ENCODE assay signal across 9 mouse cellular contexts in genomic region chr4:63508232-63508631, GRCm38 (mm10). TPM values are rescaled to one million over a fixed set of nuclear protein-coding genes. Genes with fewer than 3 reads are reported as not detected.
DNase-seq lines count a peak whose midpoint lies in the region; ATAC-seq and TF ChIP-seq lines count a peak whose summit lies in the region.
"Had no signal": no experiment of that assay in that cellular context is flagged by ENCODE, and none has a peak within 500 bp of the region (broad histone marks: within the 10 kb centered on the region; RNA-seq: fewer than 3 reads in every experiment).

No protein-coding gene starts in this region.

- H3K9me3 ChIP-seq in neural tube, embryonic 15.5 days (replicated peaks), result no peaks in the 10 kb centered on the region
- H3K9me3 ChIP-seq in forebrain, embryonic 16.5 days (ENCODE audit: control insufficient read depth, low read length), result no peaks in the 10 kb centered on the region
- no peaks in the 10 kb centered on the region for H3K9me3 ChIP-seq in kidney, postnatal 0 days (replicated peaks; ENCODE audit: low read length)
- H3K9me3 ChIP-seq in liver, postnatal 0 days (ENCODE audit: low read length), result no peaks in the 10 kb centered on the region
- H3K9me3 ChIP-seq: neural tube, embryonic 12.5 days had no signal

- H3K36me3 ChIP-seq in neural tube, embryonic 15.5 days, result no peaks in the 10 kb centered on the region
- H3K36me3 ChIP-seq in forebrain, embryonic 16.5 days (ENCODE audit: control insufficient read depth, insufficient read depth), result no peaks in the 10 kb centered on the region
- H3K36me3 ChIP-seq in kidney, postnatal 0 days (ENCODE audit: insufficient read depth, low read length), result no peaks in the 10 kb centered on the region
- no peaks in the 10 kb centered on the region for H3K36me3 ChIP-seq in liver, postnatal 0 days (replicated peaks; ENCODE audit: insufficient read depth, low read length)
- H3K36me3 ChIP-seq: neural tube, embryonic 12.5 days had no signal

- 16% methylated on average over 4 of the region's 4 CpGs for WGBS in neural tube, embryonic 15.5 days
- WGBS in forebrain, embryonic 16.5 days, result 23% methylated on average over 4 of the region's 4 CpGs
- WGBS in kidney, postnatal 0 days, result 25% methylated on average over 4 of the region's 4 CpGs
- WGBS in liver, postnatal 0 days (ENCODE audit: insufficient replicate concordance), result 17% methylated on average over 4 of the region's 4 CpGs

- no peak overlapping the region for H3K4me3 ChIP-seq in neural tube, embryonic 15.5 days (replicated peaks)
- no peak overlapping the region for H3K4me3 ChIP-seq in forebrain, embryonic 16.5 days (replicated peaks; ENCODE audit: low read length)
- H3K4me3 ChIP-seq in kidney, postnatal 0 days (replicated peaks; ENCODE audit: low read depth, low read length), result no peak overlapping the region
- H3K4me3 ChIP-seq in liver, postnatal 0 days (ENCODE audit: low read depth, low read length), result no peak overlapping the region
- H3K4me3 ChIP-seq: neural tube, embryonic 12.5 days had no signal

- no peak overlapping the region for H3K4me2 ChIP-seq in neural tube, embryonic 15.5 days
- no peak overlapping the region for H3K4me2 ChIP-seq in forebrain, embryonic 16.5 days (ENCODE audit: low read length)
- no peak overlapping the region for H3K4me2 ChIP-seq in kidney, postnatal 0 days (ENCODE audit: low read length)
- H3K4me2 ChIP-seq in liver, postnatal 0 days (ENCODE audit: low read depth, low read length), result no peak overlapping the region
- H3K4me2 ChIP-seq: neural tube, embryonic 12.5 days had no signal

- H3K27me3 ChIP-seq in neural tube, embryonic 15.5 days (replicated peaks), result no peaks in the 10 kb centered on the region
- H3K27me3 ChIP-seq in forebrain, embryonic 16.5 days (replicated peaks; ENCODE audit: control insufficient read depth, insufficient read depth, low read length), result no peaks in the 10 kb centered on the region
- H3K27me3 ChIP-seq in kidney, postnatal 0 days (ENCODE audit: insufficient read depth, low read length), result no peaks in the 10 kb centered on the region
- H3K27me3 ChIP-seq in liver, postnatal 0 days (ENCODE audit: insufficient read depth, low read length), result no peaks in the 10 kb centered on the region
- H3K27me3 ChIP-seq: neural tube, embryonic 12.5 days had no signal

- peak; percentile 67 for DNase-seq in neural tube, embryonic 10.5 days (ENCODE audit: extremely low spot score, low spot score)
- peak; percentile 51 for DNase-seq in c-Kit-positive CD71-positive TER-119-positive erythroid progenitor cells, embryonic 14.5 days (ENCODE audit: low spot score)
- DNase-seq in kidney, postnatal 0 days (ENCODE audit: low spot score), result peak; percentile 70
- DNase-seq in liver, postnatal 0 days, result peak; percentile 86
- peak; percentile 71 for DNase-seq in retina, postnatal 1 day
- peak; percentile 95 for DNase-seq in thymus, postnatal 4 days

- no peak for TF ChIP-seq EP300 in liver, postnatal 0 days (IDR thresholded peaks at IDR 0.05; ENCODE audit: low read depth)

- no peak overlapping the region for H3K9ac ChIP-seq in neural tube, embryonic 15.5 days (replicated peaks)
- H3K9ac ChIP-seq in forebrain, embryonic 16.5 days (replicated peaks; ENCODE audit: low read depth, low read length), result no peak overlapping the region
- H3K9ac ChIP-seq in kidney, postnatal 0 days (ENCODE audit: low read depth, low read length), result no peak overlapping the region
- no peak overlapping the region for H3K9ac ChIP-seq in liver, postnatal 0 days (replicated peaks)
- H3K9ac ChIP-seq: neural tube, embryonic 12.5 days had no signal

- ATAC-seq in neural tube, embryonic 15.5 days (ENCODE audit: low FRiP score), result no peak
- peak; percentile 62; the same call in 1 of the 2 replicates for ATAC-seq in forebrain, embryonic 16.5 days
- no peak for ATAC-seq in kidney, postnatal 0 days (replicated peaks; ENCODE audit: low FRiP score, low read depth)
- peak; percentile 55 for ATAC-seq in liver, postnatal 0 days

- H3K27ac ChIP-seq in neural tube, embryonic 15.5 days (replicated peaks), result no peak overlapping the region
- no peak overlapping the region for H3K27ac ChIP-seq in forebrain, embryonic 16.5 days (ENCODE audit: low read length)
- H3K27ac ChIP-seq in kidney, postnatal 0 days, result no peak overlapping the region
- H3K27ac ChIP-seq in liver, postnatal 0 days (ENCODE audit: low read depth), result no peak overlapping the region
- H3K27ac ChIP-seq: neural tube, embryonic 12.5 days had no signal

- H3K4me1 ChIP-seq in neural tube, embryonic 15.5 days, result no peaks in the 10 kb centered on the region
- no peaks in the 10 kb centered on the region for H3K4me1 ChIP-seq in forebrain, embryonic 16.5 days (replicated peaks; ENCODE audit: control insufficient read depth, insufficient read depth, low read length)
- no peaks in the 10 kb centered on the region for H3K4me1 ChIP-seq in kidney, postnatal 0 days (replicated peaks; ENCODE audit: insufficient read depth, low read length)
- H3K4me1 ChIP-seq in liver, postnatal 0 days (ENCODE audit: insufficient read depth), result no peaks in the 10 kb centered on the region
- H3K4me1 ChIP-seq: neural tube, embryonic 12.5 days had no signal

- peak; percentile 74 for TF ChIP-seq CTCF in kidney, postnatal 0 days (IDR thresholded peaks at IDR 0.05; ENCODE audit: low read depth)
- peak; percentile 82 for TF ChIP-seq CTCF in liver, postnatal 0 days (IDR thresholded peaks at IDR 0.05; ENCODE audit: low read depth)

RNA-seq across cellular contexts. Expression of gene Whrn, which starts 12.4 kb away (rescaled TPM):
- 5.5 and 5.6 TPM in 2 replicates for polyA plus RNA-seq in neural tube, embryonic 15.5 days (2015; fragmentation: Nextera tagmentation; extraction: Ambion mirVana)
- polyA plus RNA-seq in forebrain, embryonic 16.5 days (2015; fragmentation: Nextera tagmentation; extraction: Ambion mirVana), result 5.1 and 6.4 TPM in 2 replicates
- 3.4 TPM in 2 replicates for polyA plus RNA-seq in kidney, postnatal 0 days (2015; fragmentation: Nextera tagmentation; extraction: Ambion mirVana)
- 0.61 and 0.64 TPM in 2 replicates for polyA plus RNA-seq in liver, postnatal 0 days (2015; fragmentation: Nextera tagmentation; extraction: Ambion mirVana)

RNA-seq across cellular contexts. Expression of gene Atp6v1g1, which starts 36.3 kb away (rescaled TPM):
- 402 and 431 TPM in 2 replicates for polyA plus RNA-seq in neural tube, embryonic 15.5 days (2015; fragmentation: Nextera tagmentation; extraction: Ambion mirVana)
- 427 and 436 TPM in 2 replicates for polyA plus RNA-seq in forebrain, embryonic 16.5 days (2015; fragmentation: Nextera tagmentation; extraction: Ambion mirVana)
- polyA plus RNA-seq in kidney, postnatal 0 days (2015; fragmentation: Nextera tagmentation; extraction: Ambion mirVana), result 405 and 416 TPM in 2 replicates
- polyA plus RNA-seq in liver, postnatal 0 days (2015; fragmentation: Nextera tagmentation; extraction: Ambion mirVana), result 148 and 152 TPM in 2 replicates

RNA-seq across cellular contexts. Expression of gene Tmem268, which starts 50.3 kb away (rescaled TPM):
- 4.9 and 7.0 TPM in 2 replicates for polyA plus RNA-seq in neural tube, embryonic 15.5 days (2015; fragmentation: Nextera tagmentation; extraction: Ambion mirVana)
- 4.8 and 6.0 TPM in 2 replicates for polyA plus RNA-seq in forebrain, embryonic 16.5 days (2015; fragmentation: Nextera tagmentation; extraction: Ambion mirVana)
- polyA plus RNA-seq in kidney, postnatal 0 days (2015; fragmentation: Nextera tagmentation; extraction: Ambion mirVana), result 5.3 and 5.4 TPM in 2 replicates
- 13.1 and 17.3 TPM in 2 replicates for polyA plus RNA-seq in liver, postnatal 0 days (2015; fragmentation: Nextera tagmentation; extraction: Ambion mirVana)

Comparison
In these comparisons a context has a peak if more than half of its experiments do, and no peak if none do; other contexts are left out.
1. ATAC-seq: peak in forebrain, embryonic 16.5 days (single experiment) and liver, postnatal 0 days (single experiment); none in neural tube, embryonic 15.5 days (single experiment) and kidney, postnatal 0 days (single experiment).
2. Peak in every context shown above with its lines, with median percentiles within 50 percentile points of each other: DNase-seq.